Mouse (Mus musculus) spleen, adult 2 months (tissue): ENCODE data around the gene Gprc5c. TPM values are rescaled to one million over a fixed set of nuclear protein-coding genes. Genes with fewer than 3 reads are reported as not detected.
"Not testable (repeated sequence)": the region's sequence is repeated elsewhere in the genome, so short reads cannot be mapped to it uniquely, and the experiment has no call there.

Experiments
- DNase-seq, 2 experiments: peaks; one replicate each; pipeline versions ENCODE4 v3.0.0 to v3.0.0-alpha.2; 2012 to 2021; ENCODE audit warnings: low spot score in 2 of 2, low read depth in 1 of 2
- H3K27ac ChIP-seq: fragments of 200-500 bp; 2 replicates; pipeline ENCODE4 v1.5.1; 2012; ENCODE audit warnings: low read length, inconsistent platforms; ENCODE audit not compliant: insufficient read depth
- H3K27me3 ChIP-seq: fragments of 200-500 bp; 2 replicates; pipeline ENCODE4 v1.6.1; 2012; ENCODE audit warnings: mild to moderate bottlenecking, moderate library complexity, low read length, inconsistent platforms; ENCODE audit not compliant: control insufficient read depth, insufficient read depth
- H3K36me3 ChIP-seq: fragments of 200-500 bp; 2 replicates; pipeline ENCODE4 v1.6.1; 2012; ENCODE audit warnings: mild to moderate bottlenecking, low read length, inconsistent platforms; ENCODE audit not compliant: control insufficient read depth, insufficient read depth
- H3K4me1 ChIP-seq: fragments of 200-500 bp; 2 replicates; pipeline ENCODE4 v1.6.1; 2011; ENCODE audit warnings: inconsistent platforms; ENCODE audit not compliant: control insufficient read depth, insufficient read depth, insufficient read length
- H3K4me3 ChIP-seq: fragments of 200-500 bp; 2 replicates; pipeline ENCODE4 v1.5.1; 2011; ENCODE audit warnings: mild to moderate bottlenecking, inconsistent platforms; ENCODE audit not compliant: insufficient read depth, insufficient read length; ENCODE audit errors: extremely low read depth
- CTCF ChIP-seq: fragments of 200-500 bp; IDR thresholded peaks from 2 replicates; pipeline ENCODE4 v1.5.1; 2011; ENCODE audit warnings: mild to moderate bottlenecking, inconsistent platforms; ENCODE audit not compliant: insufficient read depth, insufficient read length, insufficient replicate concordance; ENCODE audit errors: extremely low read depth
- POLR2A ChIP-seq: fragments of 200-500 bp; IDR thresholded peaks from 2 replicates; pipeline ENCODE4 v1.6.1; 2011; ENCODE audit warnings: low read depth, low read length, inconsistent platforms
- WGBS: fragments of 180-500 bp; shearing (Covaris S2); methylation state at CpG from one replicate; pipeline ENCODE4 v1.1.7; 2018; 5-methylcytosine and 5-hydroxymethylcytosine counted together
- polyA plus RNA-seq: library from polyadenylated mRNA; depleted of rRNA; stranded (reverse); fragments of >200 nt; gene quantifications from 2 replicates; pipeline ENCODE4 v1.2.3, GENCODE M21; 2012; rRNA removed

The Gprc5c gene
- polyA plus RNA-seq, 1 experiment: 9.5 TPM

DNA sequence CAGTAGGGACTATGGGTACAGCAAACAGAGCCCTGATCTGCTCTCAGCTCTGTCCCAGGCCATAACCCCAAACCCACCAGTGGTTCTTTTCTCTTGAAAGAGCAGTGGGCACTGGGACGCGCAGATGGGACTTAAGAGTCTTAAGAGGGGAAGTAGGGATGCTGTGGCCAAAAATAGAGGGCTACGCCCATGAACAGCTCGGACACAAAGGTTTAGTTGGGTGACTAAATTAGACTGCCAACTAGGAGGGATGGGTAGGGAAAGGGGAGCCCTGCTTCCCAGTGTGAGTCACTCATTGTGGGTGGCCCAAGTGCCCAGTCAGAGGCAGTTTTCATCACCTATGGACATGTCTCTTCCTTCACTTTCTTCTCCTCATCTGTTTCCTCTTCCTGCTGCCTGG, 52.3 kb downstream of the Gprc5c start:
- 71% methylated on average over 4 of the region's 4 CpGs for WGBS
- H3K4me3 ChIP-seq: no peak overlapping the region
- no peak for TF ChIP-seq POLR2A
- DNase-seq: no peak
- H3K27me3 ChIP-seq: no peaks in the 10 kb centered on the region
- H3K27ac ChIP-seq: no peak overlapping the region
- H3K36me3 ChIP-seq: no peaks in the 10 kb centered on the region
- no peaks in the 10 kb centered on the region; the same call in 1 of the 2 replicates for H3K4me1 ChIP-seq

DNA sequence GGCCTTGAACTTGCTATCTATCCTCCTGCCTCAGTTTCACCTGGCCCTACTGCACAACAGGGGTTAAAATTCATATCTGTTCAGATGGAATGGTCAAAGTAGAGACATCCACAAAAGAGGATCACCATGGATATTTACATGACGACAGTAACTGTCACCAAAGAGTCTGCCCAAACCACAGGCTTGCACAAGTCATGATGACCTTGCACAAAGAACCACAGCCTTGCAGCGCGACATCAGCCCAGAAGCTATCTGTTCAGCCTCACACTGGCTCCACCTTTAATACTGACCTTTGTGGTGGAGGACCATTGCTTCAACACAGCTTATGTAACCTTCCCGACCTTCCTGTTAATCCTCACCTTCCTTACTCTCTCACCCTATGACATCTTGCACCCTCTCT, 56.6 kb downstream of the Gprc5c start:
- no peaks in the 10 kb centered on the region for H3K36me3 ChIP-seq
- 30% methylated on average over 4 of the region's 4 CpGs for WGBS
- TF ChIP-seq CTCF (no peak), POLR2A (no peak)
- no peak overlapping the region for H3K27ac ChIP-seq
- DNase-seq: no peak
- H3K27me3 ChIP-seq: no peaks in the 10 kb centered on the region
- no peak overlapping the region for H3K4me3 ChIP-seq
- no peaks in the 10 kb centered on the region for H3K4me1 ChIP-seq

DNA sequence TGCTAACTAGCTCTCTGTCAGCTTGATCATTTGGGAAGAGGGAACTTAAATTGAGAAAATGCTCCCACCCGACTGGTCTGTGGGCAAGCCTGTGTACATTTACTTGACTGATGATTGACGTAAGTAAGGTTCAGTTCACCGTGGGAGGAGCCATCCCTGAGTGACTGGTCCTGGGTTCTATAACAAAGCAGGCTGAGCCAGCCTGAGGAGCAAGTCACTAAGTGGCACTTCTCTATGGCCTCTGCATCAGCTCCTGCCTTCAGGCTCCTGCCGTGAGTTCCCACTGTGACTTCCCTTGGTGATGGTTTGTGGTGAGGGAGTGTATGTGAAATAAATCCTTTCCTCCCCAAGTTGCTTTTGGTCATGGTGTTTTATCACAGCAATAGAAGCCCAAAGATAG, 57.1 kb downstream of the Gprc5c start:
- DNase-seq: no peak
- 49% methylated on average over 4 of the region's 4 CpGs for WGBS
- no peak overlapping the region for H3K27ac ChIP-seq

DNA sequence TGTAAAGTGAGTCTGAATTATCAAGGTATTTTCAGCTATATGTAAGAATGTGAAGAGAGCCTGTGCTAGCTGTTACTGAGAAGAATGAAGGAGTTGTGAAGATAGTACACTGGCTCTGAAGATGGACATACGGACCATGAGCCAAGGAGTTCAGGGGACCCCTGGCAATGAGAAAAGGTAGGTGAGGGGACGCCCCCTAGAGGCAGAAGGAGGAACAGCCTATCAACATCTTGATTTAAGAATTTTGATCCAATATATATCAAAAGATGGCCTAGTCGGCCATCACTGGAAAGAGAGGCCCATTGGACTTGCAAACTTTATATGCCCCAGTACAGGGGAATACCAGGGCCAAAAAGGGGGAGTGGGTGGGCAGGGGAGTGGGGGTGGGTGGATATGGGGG, 58.6 kb downstream of the Gprc5c start:
- not testable (repeated sequence) for H3K27me3 ChIP-seq, DNase-seq, H3K4me3 ChIP-seq, H3K36me3 ChIP-seq, H3K4me1 ChIP-seq, H3K27ac ChIP-seq
- WGBS: 46% methylated on average over 3 of the region's 3 CpGs

More for the DNA sequence above, 57.1 kb downstream of the Gprc5c start:
- Histone ChIP-seq H3K36me3 (no peaks in the 10 kb centered on the region), H3K4me1 (no peaks in the 10 kb centered on the region), H3K4me3 (no peak overlapping the region), H3K27me3 (no peaks in the 10 kb centered on the region)
- TF ChIP-seq POLR2A (no peak), CTCF (no peak)

DNA sequence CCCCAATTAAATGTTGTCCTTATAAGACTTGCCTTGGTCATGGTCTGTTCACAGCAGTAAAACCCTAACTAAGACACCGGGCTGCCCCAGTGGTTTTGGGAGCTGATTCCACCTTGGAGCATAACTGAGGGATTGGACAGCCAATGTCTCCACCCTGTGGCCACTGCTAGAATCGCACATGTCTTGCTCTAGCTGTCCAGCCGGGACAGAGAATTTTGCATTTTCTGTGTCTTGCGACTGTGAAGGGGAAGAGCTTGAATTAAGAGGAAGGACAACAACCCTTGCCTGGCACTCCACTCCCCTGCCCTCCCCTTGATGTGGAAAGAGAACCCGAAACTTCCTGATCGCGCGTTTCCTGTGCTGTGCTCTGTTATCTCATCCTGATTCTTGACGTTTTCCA, 61.9 kb downstream of the Gprc5c start:
- TF ChIP-seq POLR2A: no peak
- TF ChIP-seq CTCF: peak; percentile 76; the same call in 1 of the 2 replicates
- Histone ChIP-seq H3K4me3 (no peak overlapping the region), H3K27ac (no peak overlapping the region), H3K36me3 (no peaks in the 10 kb centered on the region), H3K4me1 (no peaks in the 10 kb centered on the region), H3K27me3 (no peaks in the 10 kb centered on the region)
- WGBS: 2% methylated on average over 9 of the region's 9 CpGs
- DNase-seq: peak; percentile 32 to 56

DNA sequence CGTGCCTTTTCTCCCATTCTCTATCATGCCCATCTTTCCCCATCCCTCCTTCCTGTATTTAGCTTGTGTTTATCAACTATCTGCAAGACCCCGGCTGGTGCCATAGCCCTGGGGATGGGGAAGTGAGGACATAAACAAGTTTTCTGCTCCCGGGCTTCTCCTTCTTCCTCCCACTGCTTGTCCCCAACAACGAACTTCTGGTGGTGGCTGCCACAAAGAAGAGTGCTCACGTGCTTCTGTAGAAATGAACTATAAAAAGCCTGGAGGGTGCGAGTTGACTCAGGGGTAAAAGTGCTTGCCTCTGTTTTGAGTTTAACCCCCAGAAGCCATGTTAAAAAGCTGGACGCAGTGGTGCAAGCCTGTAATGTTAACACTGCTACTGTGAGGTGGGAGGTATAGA, 64.0 kb downstream of the Gprc5c start:
- DNase-seq: no peak
- Histone ChIP-seq H3K4me3 (no peak overlapping the region), H3K4me1 (no peaks in the 10 kb centered on the region), H3K27me3 (no peaks in the 10 kb centered on the region), H3K36me3 (no peaks in the 10 kb centered on the region), H3K27ac (no peak overlapping the region)
- 8% methylated on average over 7 of the region's 7 CpGs for WGBS
- TF ChIP-seq POLR2A: no peak
- TF ChIP-seq CTCF: no peak

DNA sequence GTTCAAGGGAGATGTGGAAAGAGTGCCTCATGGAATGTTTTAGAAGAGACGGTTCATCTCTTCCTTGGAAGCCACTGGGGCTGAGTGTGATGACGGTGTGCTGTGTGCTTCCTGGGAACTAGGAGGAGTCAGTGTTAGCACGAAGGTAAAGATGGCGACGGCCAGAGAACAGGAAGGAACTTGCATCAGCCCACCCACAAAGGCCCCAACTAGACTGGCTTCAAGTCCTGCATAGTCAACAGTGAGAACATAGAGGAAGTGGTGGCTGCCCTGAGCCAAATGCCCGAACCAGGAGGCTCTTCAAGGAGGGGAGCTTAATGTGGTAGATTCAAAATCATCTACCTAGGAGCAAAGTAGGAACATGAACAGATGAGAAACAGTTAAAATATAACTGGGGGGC, 66.2 kb downstream of the Gprc5c start:
- 36% methylated on average over 6 of the region's 6 CpGs for WGBS

More for the DNA sequence above, 66.2 kb downstream of the Gprc5c start:
- no peaks in the 10 kb centered on the region for H3K4me1 ChIP-seq
- H3K4me3 ChIP-seq: no peak overlapping the region
- H3K36me3 ChIP-seq: no peaks in the 10 kb centered on the region
- TF ChIP-seq POLR2A (no peak), CTCF (no peak)
- no peak overlapping the region for H3K27ac ChIP-seq
- H3K27me3 ChIP-seq: no peaks in the 10 kb centered on the region
- DNase-seq: no peak

Other genes starting within 250 kb of the Gprc5c start
- 360 and 414 TPM in 2 replicates for gene Rpl38, start 182.6 kb upstream of the Gprc5c start, polyA plus RNA-seq
- 18.0 and 19.2 TPM in 2 replicates for gene Ttyh2, start 175.7 kb upstream of the Gprc5c start, polyA plus RNA-seq
- 0.39 and 0.66 TPM in 2 replicates for gene Dnaic2, start 123.7 kb upstream of the Gprc5c start, polyA plus RNA-seq
- 3.3 and 3.8 TPM in 2 replicates for gene Kif19a, start 85.8 kb upstream of the Gprc5c start, polyA plus RNA-seq
- 0.14 and 0.18 TPM in 2 replicates for gene Btbd17, start 55.2 kb upstream of the Gprc5c start, polyA plus RNA-seq
- not detected in 2 replicates for gene Gpr142, start 52.2 kb upstream of the Gprc5c start, polyA plus RNA-seq
- gene Cd300a, start 38.9 kb downstream of the Gprc5c start, polyA plus RNA-seq: 11.6 and 12.5 TPM in 2 replicates
- 3.1 and 5.3 TPM in 2 replicates for gene Cd300lb, start 83.2 kb downstream of the Gprc5c start, polyA plus RNA-seq
- gene Cd300c, start 118.0 kb downstream of the Gprc5c start, polyA plus RNA-seq: 5.8 and 10.8 TPM in 2 replicates
- gene Cd300ld, start 138.8 kb downstream of the Gprc5c start, polyA plus RNA-seq: 3.3 and 5.5 TPM in 2 replicates
- 26.0 and 32.8 TPM in 2 replicates for gene Cd300c2, start 150.7 kb downstream of the Gprc5c start, polyA plus RNA-seq
- 0.20 and 0.27 TPM in 2 replicates for gene Cd300ld2, start 165.0 kb downstream of the Gprc5c start, polyA plus RNA-seq
- gene Cd300ld4, start 175.9 kb downstream of the Gprc5c start, polyA plus RNA-seq: 0.93 and 1.3 TPM in 2 replicates
- 2.3 and 5.5 TPM in 2 replicates for gene Cd300ld5, start 186.6 kb downstream of the Gprc5c start, polyA plus RNA-seq
- gene Cd300ld3, start 197.3 kb downstream of the Gprc5c start, polyA plus RNA-seq: 13.1 and 29.1 TPM in 2 replicates
- 4.6 and 4.7 TPM in 2 replicates for gene Cd300e, start 211.0 kb downstream of the Gprc5c start, polyA plus RNA-seq
- 7.8 and 7.9 TPM in 2 replicates for gene Rab37, start 240.3 kb downstream of the Gprc5c start, polyA plus RNA-seq